Mouse (Mus musculus) midbrain, embryonic 14.5 days (tissue): ENCODE data around the gene Fam111a. TPM values are rescaled to one million over a fixed set of nuclear protein-coding genes. Genes with fewer than 3 reads are reported as not detected.

Experiments used
- ATAC-seq: fragments of 200-750 bp; cut with Nextera tagmentation; 2 replicates; pipeline ENCODE4 v1.8.0; 2017; ENCODE audit warnings: moderate number of reproducible peaks, moderate library complexity; ENCODE audit not compliant: low FRiP score, low TSS enrichment
- DNase-seq: peaks from one replicate; pipeline ENCODE4 v3.0.0-alpha.2; 2015
- H3K27ac ChIP-seq: fragments of 300-500 bp; sonication (generic); replicated peaks from 2 replicates; pipeline ENCODE4 v1.5.1; 2014; ENCODE audit warnings: mild to moderate bottlenecking, low read depth, low read length, moderate library complexity
- H3K27me3 ChIP-seq: fragments of 300-500 bp; sonication (generic); 2 replicates; pipeline ENCODE4 v1.6.1; 2014; ENCODE audit warnings: low read length, control low read depth, mixed read lengths; ENCODE audit not compliant: control insufficient read depth, insufficient read depth
- H3K36me3 ChIP-seq: fragments of 300-500 bp; sonication (generic); 2 replicates; pipeline ENCODE4 v1.6.1; 2014; ENCODE audit warnings: low read length, control low read depth; ENCODE audit not compliant: control insufficient read depth, insufficient read depth
- H3K4me1 ChIP-seq: fragments of 300-500 bp; sonication (generic); 2 replicates; pipeline ENCODE4 v1.6.1; 2014; ENCODE audit warnings: mild to moderate bottlenecking, antibody characterized with exemption, low read length, control low read depth; ENCODE audit not compliant: control insufficient read depth, insufficient read depth
- H3K4me2 ChIP-seq: fragments of 300-500 bp; sonication (generic); 2 replicates; pipeline ENCODE4 v1.6.1; 2014; ENCODE audit warnings: mild to moderate bottlenecking, low read length, moderate library complexity
- H3K4me3 ChIP-seq: fragments of 300-500 bp; sonication (generic); replicated peaks from 2 replicates; pipeline ENCODE4 v1.5.1; 2014; ENCODE audit warnings: low read depth, low read length
- H3K9ac ChIP-seq: fragments of 300-500 bp; sonication (generic); replicated peaks from 2 replicates; pipeline ENCODE4 v1.6.1; 2014; ENCODE audit warnings: mild to moderate bottlenecking, low read length, moderate library complexity
- H3K9me3 ChIP-seq: fragments of 300-500 bp; sonication (generic); 2 replicates; pipeline ENCODE4 v1.6.1; 2016; ENCODE audit warnings: low read length, control low read depth, mixed read lengths; ENCODE audit not compliant: control insufficient read depth
- WGBS: fragments of 180-500 bp; shearing (Covaris S2); extraction: QIAGEN DNeasy Blood & Tissue Kit; methylation state at CpG from one replicate; pipeline ENCODE4 v1.1.7; 2014; 5-methylcytosine and 5-hydroxymethylcytosine counted together
- polyA plus RNA-seq: library from polyadenylated mRNA; unstranded; fragments of >200 nt; fragmentation: Nextera tagmentation; extraction: Ambion mirVana; gene quantifications from 2 replicates; pipeline ENCODE4 v1.2.1, GENCODE M21; 2014

Fam111a gene
- polyA plus RNA-seq, 1 experiment from 2014 or later = 8.3 TPM

GRCm38 (mm10) chr19:12571687-12572086, 26.1 kb downstream of the Fam111a start:
- Histone ChIP-seq H3K4me1 (peaks cover 9% of the 10 kb centered on the region; the same call in 1 of the 2 replicates), H3K4me2 (no peak overlapping the region), H3K9ac (no peak overlapping the region), H3K4me3 (no peak overlapping the region), H3K27ac (no peak overlapping the region), H3K36me3 (no peaks in the 10 kb centered on the region), H3K27me3 (no peaks in the 10 kb centered on the region), H3K9me3 (no peaks in the 10 kb centered on the region)
- WGBS = 96% methylated on average over 1 of the region's 1 CpGs
- no peak for ATAC-seq
- no peak for DNase-seq

GRCm38 (mm10) chr19:12572614-12573265, 27.2 kb downstream of the Fam111a start:
- peak overlapping the region; percentile 50 for H3K9ac ChIP-seq
- H3K36me3 ChIP-seq = no peaks in the 10 kb centered on the region
- peak overlapping the region; percentile 55 for H3K4me2 ChIP-seq
- peaks cover 9% of the 10 kb centered on the region; the same call in 1 of the 2 replicates for H3K4me1 ChIP-seq
- H3K9me3 ChIP-seq = no peaks in the 10 kb centered on the region
- H3K27ac ChIP-seq = 0 out of 2 replicates have a peak overlapping the region, but pooled peaks have one; percentile 34
- peak overlapping the region; percentile 29 for H3K4me3 ChIP-seq
- DNase-seq (no peak), ATAC-seq (peak; percentile 53; the same call in 1 of the 2 replicates)
- 95% methylated on average over 1 of the region's 1 CpGs for WGBS
- H3K27me3 ChIP-seq = no peaks in the 10 kb centered on the region

- Histone ChIP-seq H3K4me2 (peak overlapping the region; percentile 55), H3K4me3 (peak overlapping the region; percentile 29), H3K27ac (0 out of 2 replicates have a peak overlapping the region, but pooled peaks have one; percentile 34), H3K4me1 (peaks cover 9% of the 10 kb centered on the region; the same call in 1 of the 2 replicates), H3K36me3 (no peaks in the 10 kb centered on the region), H3K27me3 (no peaks in the 10 kb centered on the region), H3K9me3 (no peaks in the 10 kb centered on the region), H3K9ac (peak overlapping the region; percentile 50)
- 4% methylated on average over 14 of the region's 14 CpGs for WGBS
- DNase-seq = peak; percentile 92
- ATAC-seq = peak; percentile 99
These were observed 27.9 kb downstream of the Fam111a start for GRCm38 (mm10) chr19:12573266-12574011.

GRCm38 (mm10) chr19:12574012-12574407, 28.5 kb downstream of the Fam111a start:
- DNase-seq (peak; percentile 8), ATAC-seq (no peak)
- no peak overlapping the region for H3K27ac ChIP-seq
- no peaks in the 10 kb centered on the region for H3K36me3 ChIP-seq
- peak overlapping the region; percentile 39 for H3K9ac ChIP-seq
- no peaks in the 10 kb centered on the region for H3K9me3 ChIP-seq
- peak overlapping the region; percentile 29 for H3K4me3 ChIP-seq
- peak overlapping the region; percentile 55 for H3K4me2 ChIP-seq
- H3K27me3 ChIP-seq = no peaks in the 10 kb centered on the region
- H3K4me1 ChIP-seq = peaks cover 9% of the 10 kb centered on the region; the same call in 1 of the 2 replicates
- 15% methylated on average over 5 of the region's 5 CpGs for WGBS

GRCm38 (mm10) chr19:12575107-12575506, 29.6 kb downstream of the Fam111a start:
- Histone ChIP-seq H3K4me3 (no peak overlapping the region), H3K4me2 (no peak overlapping the region), H3K4me1 (peaks cover 9% of the 10 kb centered on the region; the same call in 1 of the 2 replicates), H3K9me3 (no peaks in the 10 kb centered on the region), H3K9ac (no peak overlapping the region), H3K27me3 (no peaks in the 10 kb centered on the region), H3K36me3 (no peaks in the 10 kb centered on the region), H3K27ac (no peak overlapping the region)
- DNase-seq = no peak
- ATAC-seq = no peak
- WGBS = 91% methylated on average over 7 of the region's 7 CpGs

- Histone ChIP-seq H3K9ac (no peak overlapping the region), H3K27ac (no peak overlapping the region), H3K9me3 (no peaks in the 10 kb centered on the region), H3K4me2 (no peak overlapping the region), H3K4me1 (peaks cover 9% of the 10 kb centered on the region; the same call in 1 of the 2 replicates), H3K4me3 (no peak overlapping the region), H3K36me3 (no peaks in the 10 kb centered on the region), H3K27me3 (no peaks in the 10 kb centered on the region)
- ATAC-seq (no peak), DNase-seq (no peak)
- 90% methylated on average over 2 of the region's 2 CpGs for WGBS
These were observed 30.0 kb downstream of the Fam111a start for GRCm38 (mm10) chr19:12575514-12575913.

- DNase-seq (no peak), ATAC-seq (no peak)
- Histone ChIP-seq H3K9ac (no peak overlapping the region), H3K4me3 (no peak overlapping the region), H3K36me3 (no peaks in the 10 kb centered on the region), H3K9me3 (no peaks in the 10 kb centered on the region), H3K4me1 (peaks cover 9% of the 10 kb centered on the region; the same call in 1 of the 2 replicates), H3K27ac (no peak overlapping the region), H3K4me2 (no peak overlapping the region), H3K27me3 (no peaks in the 10 kb centered on the region)
- WGBS = 98% methylated on average over 2 of the region's 2 CpGs
These were observed 31.1 kb downstream of the Fam111a start for GRCm38 (mm10) chr19:12576639-12577038.

GRCm38 (mm10) chr19:12585310-12585709, 39.8 kb downstream of the Fam111a start:
- Histone ChIP-seq H3K9me3 (no peaks in the 10 kb centered on the region), H3K4me2 (no peak overlapping the region), H3K9ac (no peak overlapping the region), H3K27me3 (no peaks in the 10 kb centered on the region), H3K36me3 (no peaks in the 10 kb centered on the region), H3K4me3 (no peak overlapping the region), H3K4me1 (no peaks in the 10 kb centered on the region), H3K27ac (no peak overlapping the region)
- 84% methylated on average over 4 of the region's 4 CpGs for WGBS
- DNase-seq (no peak), ATAC-seq (no peak)
